ENCODE assay signal across 27 mouse cellular contexts in the genomic region with DNA sequence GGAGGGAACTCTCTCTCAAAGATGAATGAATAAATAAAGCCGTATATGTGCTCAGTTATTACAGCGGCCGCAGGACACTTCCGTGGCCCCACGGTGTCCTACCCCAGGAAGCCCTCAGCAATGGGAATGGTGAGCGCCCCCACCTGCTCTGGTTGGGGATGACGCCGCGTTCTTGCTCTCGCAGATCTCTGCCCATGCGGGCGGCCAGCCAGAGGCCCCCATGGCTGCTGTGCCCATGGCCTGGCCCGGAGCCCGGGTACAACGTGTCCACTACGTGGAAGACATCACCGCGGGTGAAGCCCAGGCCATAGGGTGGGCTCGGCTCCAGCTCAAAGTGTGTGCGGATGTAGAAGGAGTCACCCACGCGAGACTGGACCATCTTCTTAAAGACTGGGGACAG. TPM values are rescaled to one million over a fixed set of nuclear protein-coding genes. Genes with fewer than 3 reads are reported as not detected.
DNase-seq lines count a peak whose midpoint lies in the region; TF ChIP-seq lines count a peak whose summit lies in the region.
"Had no signal": no experiment of that assay in that cellular context is flagged by ENCODE, and none has a peak within 500 bp of the region (broad histone marks: within the 10 kb centered on the region; RNA-seq: fewer than 3 reads in every experiment).

No protein-coding gene starts in this region.

- no peak for TF ChIP-seq POLR2A in heart, adult 2 months (IDR thresholded peaks at IDR 0.05; ENCODE audit: insufficient read depth, low read depth, low read length)
- no peak for TF ChIP-seq POLR2A in liver, adult 2 months (IDR thresholded peaks at IDR 0.05; ENCODE audit: extremely low read depth, insufficient read depth, low read length)

- in situ Hi-C loops in ES-E14 (cut with MboI; ENCODE audit: low sequenced_read_pairs in 2 of 2, unreplicated experiment in 2 of 2), result no loop called here

- no peak for TF ChIP-seq CTCF in heart, adult 2 months (IDR thresholded peaks at IDR 0.05)
- 0 out of 2 replicates have a peak, but pooled peaks have one; percentile 3 for TF ChIP-seq CTCF in liver, adult 2 months (IDR thresholded peaks at IDR 0.05; ENCODE audit: low read depth, low read length)
- no peak for TF ChIP-seq CTCF in gastrocnemius, adult 2 months (IDR thresholded peaks at IDR 0.05)

- intact Hi-C loops in heart, adult 2 months (cut with DNase I), result no loop called here
- intact Hi-C loops in gastrocnemius, adult 2 months (cut with DNase I), result no loop called here

- no peaks in the 10 kb centered on the region; the same call in 1 of the 2 replicates for H3K27me3 ChIP-seq in heart, adult 2 months (ENCODE audit: control insufficient read depth, insufficient read depth, low read length)
- no peaks in the 10 kb centered on the region for H3K27me3 ChIP-seq in liver, adult 2 months (ENCODE audit: control insufficient read depth, insufficient read depth, low read length)

- TF ChIP-seq EP300 in heart, adult 2 months (IDR thresholded peaks at IDR 0.05; ENCODE audit: insufficient read depth, low read depth, low read length), result no peak

- no peaks in the 10 kb centered on the region for H3K79me2 ChIP-seq in heart, adult 2 months (replicated peaks; ENCODE audit: control insufficient read depth, insufficient read depth, low read length)
- H3K79me2 ChIP-seq in liver, adult 2 months (ENCODE audit: control insufficient read depth, insufficient read depth, low read length), result no peaks in the 10 kb centered on the region

- no peak overlapping the region for H3K4me3 ChIP-seq in heart, adult 2 months
- no peak overlapping the region for H3K4me3 ChIP-seq in liver, adult 2 months (ENCODE audit: insufficient read depth, low read depth, low read length)
- peak overlapping the region; percentile 40 to 47; a peak in 3 of 4 replicates for H3K4me3 ChIP-seq in ES-E14 (ENCODE audit: insufficient read depth in 1 of 2, low read depth in 1 of 2, low read length in 2 of 2, poor library complexity in 1 of 2, severe bottlenecking in 1 of 2)
- no peak overlapping the region for H3K4me3 ChIP-seq in gastrocnemius, adult 2 months
- H3K4me3 ChIP-seq: embryonic facial prominence, embryonic 10.5 days; embryonic facial prominence, embryonic 15.5 days; forebrain, embryonic 12.5 days; heart, embryonic 10.5 days; heart, embryonic 15.5 days; megakaryocyte, embryonic 14.5 days; midbrain, embryonic 12.5 days; myocyte; neural tube, embryonic 12.5 days had no signal

- no peaks in the 10 kb centered on the region for H3K4me1 ChIP-seq in heart, adult 2 months (ENCODE audit: control insufficient read depth, insufficient read depth, low read length)
- no peaks in the 10 kb centered on the region for H3K4me1 ChIP-seq in liver, adult 2 months (ENCODE audit: control insufficient read depth, insufficient read depth, low read length)
- H3K4me1 ChIP-seq in ES-E14 (ENCODE audit: control insufficient read depth in 2 of 2, insufficient read depth in 2 of 2, low read length in 2 of 2, poor library complexity in 1 of 2), result peaks cover 5 to 35% of the 10 kb centered on the region in 2 experiments
- H3K4me1 ChIP-seq: midbrain, embryonic 12.5 days had no signal

- H3K27ac ChIP-seq in heart, adult 2 months, result no peak overlapping the region
- H3K27ac ChIP-seq in liver, adult 2 months (replicated peaks; ENCODE audit: insufficient read depth, low read depth, low read length), result no peak overlapping the region
- no peak overlapping the region for H3K27ac ChIP-seq in ES-E14 (ENCODE audit: insufficient read depth, low read depth, low read length, poor library complexity, severe bottlenecking)
- H3K27ac ChIP-seq in gastrocnemius, adult 2 months, result no peak overlapping the region
- H3K27ac ChIP-seq: embryonic facial prominence, embryonic 10.5 days; embryonic facial prominence, embryonic 15.5 days; forebrain, embryonic 12.5 days; heart, embryonic 10.5 days; heart, embryonic 15.5 days; hindbrain, embryonic 14.5 days; midbrain, embryonic 12.5 days; neural tube, embryonic 12.5 days had no signal

- H3K36me3 ChIP-seq in heart, adult 2 months (ENCODE audit: control insufficient read depth, insufficient read depth, low read length), result no peaks in the 10 kb centered on the region
- H3K36me3 ChIP-seq in liver, adult 2 months (ENCODE audit: control insufficient read depth, insufficient read depth, low read length), result peaks cover 2% of the 10 kb centered on the region; the same call in 1 of the 2 replicates
- peaks cover 18% of the 10 kb centered on the region; the same call in 1 of the 2 replicates for H3K36me3 ChIP-seq in ES-E14 (ENCODE audit: control insufficient read depth, insufficient read depth, low read length, poor library complexity, severe bottlenecking)

- no peak overlapping the region for H3K9ac ChIP-seq in heart, adult 2 months (ENCODE audit: low read depth, low read length)
- no peak overlapping the region for H3K9ac ChIP-seq in liver, adult 2 months (ENCODE audit: low read depth, low read length)
- H3K9ac ChIP-seq in ES-E14 (ENCODE audit: insufficient read depth, low read depth, low read length, poor library complexity, severe bottlenecking), result peak overlapping the region; percentile 18; the same call in 1 of the 2 replicates
- H3K9ac ChIP-seq: embryonic facial prominence, embryonic 15.5 days; forebrain, embryonic 12.5 days; heart, embryonic 15.5 days; hindbrain, embryonic 14.5 days; midbrain, embryonic 12.5 days; neural tube, embryonic 12.5 days had no signal

- DNase-seq in heart, postnatal 4 days, result peak; percentile 34
- DNase-seq in heart, adult 2 months, result no peak
- DNase-seq in liver, adult 2 months (ENCODE audit: extremely low read depth, low read depth, low spot score), result no peak
- no peak for DNase-seq in liver
- no peak for DNase-seq in ES-E14 (ENCODE audit: low read depth, low spot score)
- no peak for DNase-seq in gastrocnemius, adult 2 months
- DNase-seq: adrenal gland, postnatal 25 days; B cell, adult 2 months; gastrocnemius, postnatal 14 days; kidney, adult 2 months; kidney, postnatal 36 days; layer of hippocampus, postnatal 36 days; lung, postnatal 4 days; right cerebral cortex, adult 18-20 months; spleen, adult 18-20 months; thymus, adult 2 months had no signal

- WGBS in heart, adult 2 months, result 63% methylated on average over 22 of the region's 22 CpGs
- 89% methylated on average over 22 of the region's 22 CpGs for WGBS in liver, adult 2 months

- H3K9me3 ChIP-seq in ES-E14 (ENCODE audit: control insufficient read depth, insufficient read depth, low read depth, low read length), result no peaks in the 10 kb centered on the region
- H3K9me3 ChIP-seq: embryonic facial prominence, embryonic 10.5 days; embryonic facial prominence, embryonic 15.5 days; heart, embryonic 10.5 days; heart, embryonic 15.5 days; midbrain, embryonic 12.5 days; neural tube, embryonic 12.5 days had no signal

TF ChIP-seq in ES-E14, 5 proteins besides CTCF, POLR2A, EP300 and RAD21:
- TF ChIP-seq ZC3H11A (IDR thresholded peaks at IDR 0.05; ENCODE audit: borderline replicate concordance, low read depth, low read length) (no peak), ZNF384 (IDR thresholded peaks at IDR 0.05; ENCODE audit: low read depth, low read length) (no peak), CHD2 (IDR thresholded peaks at IDR 0.05; ENCODE audit: low read depth, low read length) (no peak), HCFC1 (IDR thresholded peaks at IDR 0.05; ENCODE audit: borderline replicate concordance, insufficient read depth, low read length) (no peak), MAFK (IDR thresholded peaks at IDR 0.05; ENCODE audit: insufficient read depth, low read depth, low read length) (no peak)

RNA-seq across cellular contexts. Expression of a gene that starts 10.9 kb away (rescaled TPM):
- total RNA-seq in heart, postnatal 4 days (2021), result 10 to 100 TPM; 49.0 to 53.0 TPM
- 100 to 1,000 TPM; 111 to 123 TPM for total RNA-seq in heart, adult 2 months (2021)
- 151 TPM in 2 replicates for polyA plus RNA-seq in heart, adult 2 months (2012; rRNA removed)
- total RNA-seq in liver, adult 2 months (2014; rRNA removed), result 30.5 and 44.1 TPM in 2 replicates
- polyA plus RNA-seq in liver, adult 2 months (2012; rRNA removed), result 132 and 143 TPM in 2 replicates
- 72.3 and 90.2 TPM in 2 replicates for total RNA-seq in ES-E14 (2012; rRNA removed)
- 100 to 1,000 TPM; 110 to 119 TPM for total RNA-seq in gastrocnemius, adult 2 months (2021)

RNA-seq across cellular contexts. Expression of a gene that starts 10.9 kb away (rescaled TPM):
- 100 to 1,000 TPM; 118 to 125 TPM for total RNA-seq in heart, postnatal 4 days (2021)
- 100 to 1,000 TPM in 1 of 2 experiments, 10 to 100 TPM in 1; 85.7 to 101 TPM for total RNA-seq in heart, adult 2 months (2021)
- 66.7 and 93.2 TPM in 2 replicates for polyA plus RNA-seq in heart, adult 2 months (2012; rRNA removed)
- 52.1 and 65.9 TPM in 2 replicates for total RNA-seq in liver, adult 2 months (2014; rRNA removed)
- 66.6 and 85.9 TPM in 2 replicates for polyA plus RNA-seq in liver, adult 2 months (2012; rRNA removed)
- total RNA-seq in ES-E14 (2012; rRNA removed), result 114 and 138 TPM in 2 replicates
- 100 to 1,000 TPM; 103 to 112 TPM for total RNA-seq in gastrocnemius, adult 2 months (2021)

RNA-seq across cellular contexts. Expression of a gene that starts 13.7 kb away (rescaled TPM):
- total RNA-seq in heart, postnatal 4 days (2021), result under 1 TPM in 1 of 2 experiments, not detected in 1; 0.50 TPM
- not detected for total RNA-seq in heart, adult 2 months (2021)
- 0.12 and 0.78 TPM in 2 replicates for polyA plus RNA-seq in heart, adult 2 months (2012; rRNA removed)
- 7.6 and 7.7 TPM in 2 replicates for total RNA-seq in liver, adult 2 months (2014; rRNA removed)
- polyA plus RNA-seq in liver, adult 2 months (2012; rRNA removed), result 24.2 and 32.0 TPM in 2 replicates
- 5.2 and 15.2 TPM in 2 replicates for total RNA-seq in ES-E14 (2012; rRNA removed)
- total RNA-seq in gastrocnemius, adult 2 months (2021), result not detected
- total RNA-seq: gastrocnemius, postnatal 14 days; heart, postnatal 25 days had no signal

RNA-seq across cellular contexts. Expression of a gene that starts 15.1 kb away (rescaled TPM):
- total RNA-seq in heart, postnatal 4 days (2021), result 10 to 100 TPM; 52.0 to 55.4 TPM
- total RNA-seq in heart, adult 2 months (2021), result 10 to 100 TPM; 27.0 to 28.0 TPM
- polyA plus RNA-seq in heart, adult 2 months (2012; rRNA removed), result 37.5 and 44.2 TPM in 2 replicates
- 7.4 and 10.0 TPM in 2 replicates for total RNA-seq in liver, adult 2 months (2014; rRNA removed)
- polyA plus RNA-seq in liver, adult 2 months (2012; rRNA removed), result 25.8 and 30.1 TPM in 2 replicates
- 27.3 and 34.6 TPM in 2 replicates for total RNA-seq in ES-E14 (2012; rRNA removed)
- 10 to 100 TPM; 20.7 to 25.0 TPM for total RNA-seq in gastrocnemius, adult 2 months (2021)

RNA-seq across cellular contexts. Expression of a gene that starts 24.9 kb away (rescaled TPM):
- under 1 TPM; 0.21 to 0.56 TPM for total RNA-seq in heart, postnatal 4 days (2021)
- under 1 TPM; 0.48 to 0.86 TPM for total RNA-seq in heart, adult 2 months (2021)
- 0.97 and 1.5 TPM in 2 replicates for polyA plus RNA-seq in heart, adult 2 months (2012; rRNA removed)
- total RNA-seq in liver, adult 2 months (2014; rRNA removed), result 0.60 and 0.65 TPM in 2 replicates
- 0.27 and 0.43 TPM in 2 replicates for polyA plus RNA-seq in liver, adult 2 months (2012; rRNA removed)
- 0.85 and 5.0 TPM in 2 replicates for total RNA-seq in ES-E14 (2012; rRNA removed)
- under 1 TPM; 0.15 to 0.31 TPM for total RNA-seq in gastrocnemius, adult 2 months (2021)

Comparison
In these comparisons a context has a peak if more than half of its experiments do, and no peak if none do; other contexts are left out.
1. H3K4me3 ChIP-seq: peak in ES-E14 (2 of 2); none in heart, adult 2 months (single experiment), liver, adult 2 months (single experiment) and gastrocnemius, adult 2 months (single experiment).